Mouse (Mus musculus) myocyte (in vitro differentiated cells): ENCODE measurements at regions not wholly inside any gene's neighbourhood (a gene's known extent, or its start where the extent isn't known, plus 50 kb on each side); places are given as distances from the start of the nearest gene placed in this dataset.

ENCODE experiments used
- H3K27me3 ChIP-seq: one replicate; pipeline ENCODE4 v1.6.1; 2011; ENCODE audit not compliant: control insufficient read depth, insufficient read depth, insufficient read length
- H3K36me3 ChIP-seq: one replicate; pipeline ENCODE4 v1.6.1; 2011; ENCODE audit not compliant: control insufficient read depth, insufficient read depth
- H3K4me2 ChIP-seq: one replicate; pipeline ENCODE4 v1.6.1; 2011; ENCODE audit warnings: low read depth, control low read depth
- H3K4me3 ChIP-seq: one replicate; pipeline ENCODE4 v1.5.1; 2011; ENCODE audit warnings: mild to moderate bottlenecking, control low read depth, moderate library complexity
- H3K79me2 ChIP-seq: one replicate; pipeline ENCODE4 v1.6.1; 2011; ENCODE audit not compliant: control insufficient read depth, insufficient read depth
- H3ac ChIP-seq: one replicate; pipeline ENCODE4 v1.6.1; 2011; ENCODE audit not compliant: control insufficient read depth, insufficient read length
- CEBPB ChIP-seq: IDR thresholded peaks from 2 replicates; pipeline ENCODE4 v1.6.1; 2011; ENCODE audit warnings: mild to moderate bottlenecking, moderate library complexity; ENCODE audit not compliant: poor library complexity, insufficient read depth, severe bottlenecking
- E2F4 ChIP-seq: IDR thresholded peaks from one replicate; pipeline ENCODE4 v1.6.1; 2011; ENCODE audit warnings: mild to moderate bottlenecking, control low read depth, moderate library complexity; ENCODE audit not compliant: insufficient read depth
- MAX ChIP-seq: IDR thresholded peaks from one replicate; pipeline ENCODE4 v1.6.1; 2011; ENCODE audit warnings: low read depth, mild to moderate bottlenecking, control low read depth
- MYOD1 ChIP-seq, 3 experiments: IDR thresholded peaks; one replicate each; pipeline ENCODE4 v1.6.1; 2011; ENCODE audit warnings: control low read depth in 2 of 3, low read depth in 2 of 3, mild to moderate bottlenecking in 2 of 3, moderate library complexity in 1 of 3; ENCODE audit not compliant: insufficient read length in 2 of 3, control insufficient read depth in 1 of 3
- MYOG ChIP-seq, 3 experiments: IDR thresholded peaks; one replicate each; pipeline ENCODE4 v1.6.1; 2011; ENCODE audit warnings: control low read depth in 2 of 3, low read depth in 2 of 3, mild to moderate bottlenecking in 2 of 3; ENCODE audit not compliant: insufficient read length in 2 of 3, control insufficient read depth in 1 of 3, insufficient read depth in 1 of 3
- POLR2A ChIP-seq: IDR thresholded peaks from one replicate; pipeline ENCODE4 v1.6.1; 2011; ENCODE audit warnings: low read depth, mild to moderate bottlenecking, control low read depth, moderate library complexity; ENCODE audit not compliant: insufficient read length
- POLR2AphosphoS2 ChIP-seq: IDR thresholded peaks from one replicate; pipeline ENCODE4 v1.6.1; 2011; ENCODE audit warnings: low read depth, control low read depth; ENCODE audit not compliant: insufficient read length
- REST ChIP-seq: IDR thresholded peaks from one replicate; pipeline ENCODE4 v1.6.1; 2011; ENCODE audit warnings: mild to moderate bottlenecking, control low read depth, moderate library complexity; ENCODE audit not compliant: insufficient read depth, insufficient read length
- SRF ChIP-seq: IDR thresholded peaks from one replicate; pipeline ENCODE4 v1.6.1; 2011; ENCODE audit warnings: low read depth; ENCODE audit not compliant: control insufficient read depth, insufficient read length
- TCF12 ChIP-seq: IDR thresholded peaks from one replicate; pipeline ENCODE4 v1.6.1; 2011; ENCODE audit warnings: mild to moderate bottlenecking, control low read depth; ENCODE audit not compliant: poor library complexity, insufficient read depth, severe bottlenecking
- TCF3 ChIP-seq: IDR thresholded peaks from one replicate; pipeline ENCODE4 v1.6.1; 2011; ENCODE audit warnings: low read depth, control low read depth; ENCODE audit not compliant: insufficient read length
- USF1 ChIP-seq: IDR thresholded peaks from one replicate; pipeline ENCODE4 v1.6.1; 2011; ENCODE audit warnings: low read depth, mild to moderate bottlenecking, control low read depth, moderate library complexity

DNA sequence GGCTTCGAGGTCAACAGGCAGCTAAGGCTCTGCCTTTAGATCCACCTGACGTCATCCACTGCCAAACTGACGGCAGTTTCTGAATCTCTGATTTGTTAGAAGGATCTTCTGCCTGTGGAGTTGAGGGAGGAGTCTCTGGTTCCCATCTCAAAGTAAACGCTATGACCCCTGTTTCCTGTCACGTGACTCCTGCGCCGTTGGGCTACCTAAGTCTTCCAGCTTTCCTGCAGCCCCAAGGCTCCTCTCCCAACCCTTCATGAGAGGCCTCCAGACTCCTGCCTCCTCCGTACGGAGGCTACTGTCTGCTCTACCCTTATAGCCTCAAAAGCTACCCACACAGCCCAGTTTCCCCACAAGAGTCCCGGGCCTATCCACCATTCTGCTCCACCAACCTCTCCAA lies 144.1 kb downstream of the Mn1 start:
- Histone ChIP-seq H3K36me3 (no peaks in the 10 kb centered on the region), H3K79me2 (no peaks in the 10 kb centered on the region), H3K4me2 (no peak overlapping the region), H3ac (no peak overlapping the region), H3K4me3 (no peak overlapping the region), H3K27me3 (no peaks in the 10 kb centered on the region)
- TF ChIP-seq SRF: no peak
- no peak for TF ChIP-seq TCF12
- no peak for TF ChIP-seq POLR2A
- TF ChIP-seq E2F4: no peak
- TF ChIP-seq MYOG (IDR thresholded peaks at IDR 0.05; ENCODE audit: control insufficient read depth in 1 of 3, insufficient read depth in 1 of 3, insufficient read length in 2 of 3, low read depth in 2 of 3): no peak
- no peak for TF ChIP-seq CEBPB
- TF ChIP-seq USF1: no peak
- TF ChIP-seq REST: no peak
- no peak for TF ChIP-seq TCF3
- TF ChIP-seq MYOD1 (IDR thresholded peaks at IDR 0.05; ENCODE audit: control insufficient read depth in 1 of 3, insufficient read length in 2 of 3, low read depth in 2 of 3): no peak
- TF ChIP-seq MAX: no peak
- no peak for TF ChIP-seq POLR2AphosphoS2

DNA sequence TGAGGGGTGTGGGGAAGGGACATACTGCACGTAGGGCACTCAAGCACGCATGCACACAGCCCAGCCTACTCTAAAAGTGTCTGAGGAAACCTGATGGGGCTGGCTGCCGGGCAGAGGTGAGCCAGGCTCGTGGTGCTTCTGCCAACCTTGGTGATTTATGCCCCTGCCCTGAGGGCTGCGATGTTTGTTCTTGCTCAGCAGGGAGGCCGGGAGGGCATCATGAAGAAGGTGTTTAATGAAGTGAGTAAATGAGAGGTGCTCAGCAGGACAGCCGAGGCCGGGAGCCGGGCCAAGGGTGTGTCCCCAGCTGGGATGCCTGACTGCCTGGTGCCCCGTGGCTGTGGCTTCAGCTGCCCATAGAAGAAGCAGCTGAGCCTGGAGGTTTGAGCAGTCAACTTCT lies 153.7 kb downstream of the Mn1 start:
- Histone ChIP-seq H3K27me3 (peaks cover 20% of the 10 kb centered on the region), H3K36me3 (no peaks in the 10 kb centered on the region)
- TF ChIP-seq TCF3: peak; percentile 29
- peak in 1 of 3 experiments; percentile 59 for TF ChIP-seq MYOG (IDR thresholded peaks at IDR 0.05; ENCODE audit: control insufficient read depth in 1 of 3, insufficient read depth in 1 of 3, insufficient read length in 2 of 3, low read depth in 2 of 3)
- no peak for TF ChIP-seq POLR2A

DNA sequence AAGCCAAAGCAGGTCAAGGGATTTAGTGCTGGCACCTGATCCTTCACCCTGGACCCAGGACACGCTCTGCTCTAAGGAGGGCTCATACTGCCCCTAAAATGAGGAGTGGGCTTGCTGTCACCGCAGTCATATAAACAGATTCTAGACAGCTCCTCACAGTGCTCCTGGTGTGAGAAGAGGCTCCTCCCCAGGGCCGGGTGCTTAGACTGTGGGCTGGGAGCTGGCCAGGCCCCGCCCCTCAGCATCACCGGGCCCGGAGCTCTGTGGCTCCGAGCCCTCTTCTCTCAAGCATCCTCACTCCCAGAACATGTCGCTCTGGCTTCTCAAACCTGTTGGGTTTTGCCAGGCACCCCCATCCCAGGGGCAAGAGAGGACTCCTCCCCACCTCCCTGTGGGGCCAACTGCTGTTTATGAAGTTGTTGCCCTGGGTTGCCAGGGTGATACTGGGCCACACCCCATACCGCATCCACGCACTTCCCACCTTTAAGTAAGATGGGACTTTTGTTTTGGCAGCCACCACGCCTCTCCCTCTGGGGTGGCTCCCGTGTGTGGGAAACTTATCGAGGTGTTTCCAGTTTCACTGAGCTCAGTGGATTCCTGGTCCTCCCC lies 156.2 kb downstream of the Mn1 start:
- Histone ChIP-seq H3K36me3 (no peaks in the 10 kb centered on the region), H3K79me2 (no peaks in the 10 kb centered on the region), H3K4me2 (no peak overlapping the region), H3ac (no peak overlapping the region), H3K27me3 (peaks cover 26% of the 10 kb centered on the region), H3K4me3 (no peak overlapping the region)
- TF ChIP-seq MYOD1 (IDR thresholded peaks at IDR 0.05; ENCODE audit: control insufficient read depth in 1 of 3, insufficient read length in 2 of 3, low read depth in 2 of 3): no peak

More for the DNA sequence above, 153.7 kb downstream of the Mn1 start:
- no peaks in the 10 kb centered on the region for H3K79me2 ChIP-seq
- H3ac ChIP-seq: no peak overlapping the region
- no peak overlapping the region for H3K4me2 ChIP-seq
- no peak overlapping the region for H3K4me3 ChIP-seq

DNA sequence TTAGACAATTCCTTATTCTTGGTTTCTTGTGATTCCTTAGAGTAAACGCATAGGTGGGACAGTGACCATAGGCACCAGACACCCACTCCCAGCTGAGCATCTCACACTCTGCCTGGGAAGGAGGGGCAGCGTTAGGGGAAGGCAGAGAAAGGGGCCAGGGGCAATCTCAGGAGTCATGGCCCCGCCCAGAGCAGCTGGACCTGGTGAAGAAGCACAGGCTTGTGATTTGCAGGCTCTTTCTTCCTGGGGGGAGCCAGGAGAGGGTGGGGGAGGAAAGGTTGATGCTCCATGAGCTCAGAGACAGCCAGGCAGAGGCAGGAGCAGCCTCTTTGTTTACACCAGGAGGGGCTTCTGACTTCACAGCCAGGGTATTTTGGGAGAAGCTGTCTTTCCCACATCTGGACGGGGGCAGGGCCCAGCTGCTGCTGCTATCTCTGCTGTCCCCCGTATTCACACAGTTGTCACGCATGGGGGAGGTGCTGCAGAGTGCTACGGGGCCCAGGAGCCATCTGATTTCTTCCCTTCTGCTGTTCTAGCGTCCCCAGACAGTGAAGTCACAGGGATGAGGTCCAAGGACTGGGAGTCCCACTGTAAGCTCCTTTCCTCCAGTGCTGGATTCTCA lies 157.2 kb downstream of the Mn1 start:
- H3K4me3 ChIP-seq: no peak overlapping the region
- TF ChIP-seq CEBPB (no peak), REST (no peak), E2F4 (no peak), POLR2AphosphoS2 (no peak), MYOD1 (IDR thresholded peaks at IDR 0.05; ENCODE audit: control insufficient read depth in 1 of 3, insufficient read length in 2 of 3, low read depth in 2 of 3) (no peak), USF1 (no peak), MYOG (IDR thresholded peaks at IDR 0.05; ENCODE audit: control insufficient read depth in 1 of 3, insufficient read depth in 1 of 3, insufficient read length in 2 of 3, low read depth in 2 of 3) (no peak), TCF12 (no peak), MAX (no peak), TCF3 (no peak), POLR2A (no peak), SRF (no peak)
- no peaks in the 10 kb centered on the region for H3K79me2 ChIP-seq
- no peaks in the 10 kb centered on the region for H3K36me3 ChIP-seq
- H3K4me2 ChIP-seq: no peak overlapping the region
- H3ac ChIP-seq: no peak overlapping the region
- H3K27me3 ChIP-seq: peaks cover 28% of the 10 kb centered on the region

DNA sequence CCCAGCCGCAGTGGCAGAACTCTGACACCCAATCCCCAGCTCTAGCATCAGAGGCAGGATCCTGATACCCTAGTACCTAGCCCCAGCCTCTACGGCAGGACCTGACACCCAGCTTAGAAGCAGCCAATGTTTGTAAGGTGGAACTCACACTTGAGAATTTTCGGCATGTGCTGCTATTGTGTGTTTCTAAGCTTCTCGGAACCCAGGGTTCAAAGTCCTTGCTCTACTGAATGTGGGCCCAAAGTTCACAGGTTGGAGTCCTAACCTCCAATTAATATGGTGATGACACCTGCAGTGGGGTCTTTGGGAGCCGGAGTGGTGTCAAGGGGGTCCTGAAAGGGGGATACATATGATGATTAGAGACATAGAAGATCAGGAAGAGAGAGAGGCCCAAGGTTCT lies 158.2 kb downstream of the Mn1 start:
- Histone ChIP-seq H3K27me3 (peaks cover 34% of the 10 kb centered on the region), H3K36me3 (no peaks in the 10 kb centered on the region), H3K4me3 (no peak overlapping the region), H3K79me2 (no peaks in the 10 kb centered on the region), H3K4me2 (no peak overlapping the region), H3ac (no peak overlapping the region)
- no peak for TF ChIP-seq POLR2A
- TF ChIP-seq SRF: no peak
- no peak for TF ChIP-seq E2F4
- TF ChIP-seq USF1: no peak
- no peak for TF ChIP-seq MYOG (IDR thresholded peaks at IDR 0.05; ENCODE audit: control insufficient read depth in 1 of 3, insufficient read depth in 1 of 3, insufficient read length in 2 of 3, low read depth in 2 of 3)
- no peak for TF ChIP-seq MYOD1 (IDR thresholded peaks at IDR 0.05; ENCODE audit: control insufficient read depth in 1 of 3, insufficient read length in 2 of 3, low read depth in 2 of 3)
- TF ChIP-seq MAX: no peak
- no peak for TF ChIP-seq POLR2AphosphoS2
- TF ChIP-seq REST: no peak
- TF ChIP-seq TCF3: no peak
- no peak for TF ChIP-seq TCF12
- TF ChIP-seq CEBPB: no peak
